Mouse (Mus musculus): Measurements from ENCODE around the gene Ung. TPM values are rescaled to one million over a fixed set of nuclear protein-coding genes. Genes with fewer than 3 reads are reported as not detected.
A peak's percentile ranks its signal among the peaks of the same experiment; 100 is the strongest.

Gene Ung
- polyA plus RNA-seq, 1 experiment from 2014 or later = 11.8 TPM

- Histone ChIP-seq H3K36me3 (replicated peaks; ENCODE audit: insufficient read depth, low read length) (no peaks in the 10 kb centered on the region), H3K9me3 (ENCODE audit: low read length) (no peaks in the 10 kb centered on the region), H3K4me2 (ENCODE audit: low read depth, low read length) (peak overlapping the region; percentile 92), H3K4me1 (ENCODE audit: insufficient read depth) (peaks cover 9% of the 10 kb centered on the region), H3K4me3 (ENCODE audit: low read depth, low read length) (peak overlapping the region; percentile 83), H3K27me3 (ENCODE audit: insufficient read depth, low read length) (no peaks in the 10 kb centered on the region), H3K9ac (replicated peaks) (peak overlapping the region; percentile 91), H3K27ac (ENCODE audit: low read depth) (peak overlapping the region; percentile 57)
- WGBS (ENCODE audit: insufficient replicate concordance) = 8% methylated on average over 37 of the region's 37 CpGs
- ATAC-seq = peak; percentile 94
- no peak for TF ChIP-seq CTCF (IDR thresholded peaks at IDR 0.05; ENCODE audit: low read depth)
- no peak for TF ChIP-seq EP300 (IDR thresholded peaks at IDR 0.05; ENCODE audit: low read depth)
- peak; percentile 88 for DNase-seq
These were observed 30.3 kb upstream of the Ung start for GRCm38 (mm10) chr5:114099709-114100389.

GRCm38 (mm10) chr5:114100390-114101099, 29.6 kb upstream of the Ung start:
- no peaks in the 10 kb centered on the region for H3K27me3 ChIP-seq (ENCODE audit: insufficient read depth, low read length)
- DNase-seq (no peak), ATAC-seq (peak; percentile 78)
- 3% methylated on average over 41 of the region's 64 CpGs for WGBS (ENCODE audit: insufficient replicate concordance)
- peak overlapping the region; percentile 57 for H3K27ac ChIP-seq (ENCODE audit: low read depth)
- peaks cover 9% of the 10 kb centered on the region for H3K4me1 ChIP-seq (ENCODE audit: insufficient read depth)
- no peak for TF ChIP-seq CTCF (IDR thresholded peaks at IDR 0.05; ENCODE audit: low read depth)
- no peak for TF ChIP-seq EP300 (IDR thresholded peaks at IDR 0.05; ENCODE audit: low read depth)
- H3K36me3 ChIP-seq (replicated peaks; ENCODE audit: insufficient read depth, low read length) = 0 out of 2 replicates have a peak, but pooled peaks cover 5% of the 10 kb centered on the region
- H3K4me2 ChIP-seq (ENCODE audit: low read depth, low read length) = peak overlapping the region; percentile 92
- H3K9me3 ChIP-seq (ENCODE audit: low read length) = no peaks in the 10 kb centered on the region
- peak overlapping the region; percentile 83 for H3K4me3 ChIP-seq (ENCODE audit: low read depth, low read length)
- H3K9ac ChIP-seq (replicated peaks) = peak overlapping the region; percentile 91

GRCm38 (mm10) chr5:114101873-114102272, 28.3 kb upstream of the Ung start:
- H3K27me3 ChIP-seq (ENCODE audit: insufficient read depth, low read length) = no peaks in the 10 kb centered on the region

GRCm38 (mm10) chr5:114102807-114103206, 27.4 kb upstream of the Ung start:
- TF ChIP-seq EP300 (IDR thresholded peaks at IDR 0.05; ENCODE audit: low read depth) = no peak
- no peak for TF ChIP-seq CTCF (IDR thresholded peaks at IDR 0.05; ENCODE audit: low read depth)
- peaks cover 9% of the 10 kb centered on the region for H3K4me1 ChIP-seq (ENCODE audit: insufficient read depth)
- DNase-seq (no peak), ATAC-seq (no peak)
- H3K4me2 ChIP-seq (ENCODE audit: low read depth, low read length) = no peak overlapping the region
- no peaks in the 10 kb centered on the region for H3K27me3 ChIP-seq (ENCODE audit: insufficient read depth, low read length)
- no peak overlapping the region for H3K4me3 ChIP-seq (ENCODE audit: low read depth, low read length)
- H3K27ac ChIP-seq (ENCODE audit: low read depth) = no peak overlapping the region
- H3K9me3 ChIP-seq (ENCODE audit: low read length) = no peaks in the 10 kb centered on the region
- WGBS (ENCODE audit: insufficient replicate concordance) = 36% methylated on average over 1 of the region's 1 CpGs
- H3K9ac ChIP-seq (replicated peaks) = no peak overlapping the region
- peaks cover 15% of the 10 kb centered on the region for H3K36me3 ChIP-seq (replicated peaks; ENCODE audit: insufficient read depth, low read length)

More at GRCm38 (mm10) chr5:114101873-114102272, 28.3 kb upstream of the Ung start:
- H3K27ac ChIP-seq (ENCODE audit: low read depth) = no peak overlapping the region
- no peak for DNase-seq
- peaks cover 14% of the 10 kb centered on the region; the same call in 1 of the 2 replicates for H3K36me3 ChIP-seq (replicated peaks; ENCODE audit: insufficient read depth, low read length)
- H3K4me3 ChIP-seq (ENCODE audit: low read depth, low read length) = no peak overlapping the region
- no peaks in the 10 kb centered on the region for H3K9me3 ChIP-seq (ENCODE audit: low read length)
- no peak overlapping the region for H3K4me2 ChIP-seq (ENCODE audit: low read depth, low read length)
- TF ChIP-seq CTCF (IDR thresholded peaks at IDR 0.05; ENCODE audit: low read depth) (no peak), EP300 (IDR thresholded peaks at IDR 0.05; ENCODE audit: low read depth) (no peak)
- peaks cover 9% of the 10 kb centered on the region for H3K4me1 ChIP-seq (ENCODE audit: insufficient read depth)
- WGBS (ENCODE audit: insufficient replicate concordance) = 81% methylated on average over 4 of the region's 4 CpGs
- ATAC-seq = no peak
- H3K9ac ChIP-seq (replicated peaks) = no peak overlapping the region

- Histone ChIP-seq H3K27me3 (ENCODE audit: insufficient read depth, low read length) (no peaks in the 10 kb centered on the region), H3K4me3 (ENCODE audit: low read depth, low read length) (no peak overlapping the region), H3K9me3 (ENCODE audit: low read length) (no peaks in the 10 kb centered on the region; the same call in 1 of the 2 replicates), H3K27ac (ENCODE audit: low read depth) (no peak overlapping the region), H3K9ac (replicated peaks) (no peak overlapping the region), H3K4me1 (ENCODE audit: insufficient read depth) (no peaks in the 10 kb centered on the region), H3K36me3 (replicated peaks; ENCODE audit: insufficient read depth, low read length) (peaks cover 40% of the 10 kb centered on the region), H3K4me2 (ENCODE audit: low read depth, low read length) (no peak overlapping the region)
- ATAC-seq (no peak), DNase-seq (no peak)
- WGBS (ENCODE audit: insufficient replicate concordance) = 84% methylated on average over 16 of the region's 16 CpGs
- TF ChIP-seq EP300 (IDR thresholded peaks at IDR 0.05; ENCODE audit: low read depth) (no peak), CTCF (IDR thresholded peaks at IDR 0.05; ENCODE audit: low read depth) (no peak)
These were observed 23.7 kb upstream of the Ung start for GRCm38 (mm10) chr5:114106391-114106935.

GRCm38 (mm10) chr5:114113334-114113733, 16.9 kb upstream of the Ung start:
- WGBS (ENCODE audit: insufficient replicate concordance) = 86% methylated on average over 6 of the region's 6 CpGs
- H3K27ac ChIP-seq (ENCODE audit: low read depth) = no peak overlapping the region
- no peak overlapping the region for H3K9ac ChIP-seq (replicated peaks)
- no peak overlapping the region for H3K4me2 ChIP-seq (ENCODE audit: low read depth, low read length)
- H3K27me3 ChIP-seq (ENCODE audit: insufficient read depth, low read length) = no peaks in the 10 kb centered on the region
- ATAC-seq = no peak
- H3K4me1 ChIP-seq (ENCODE audit: insufficient read depth) = no peaks in the 10 kb centered on the region
- H3K4me3 ChIP-seq (ENCODE audit: low read depth, low read length) = no peak overlapping the region
- TF ChIP-seq EP300 (IDR thresholded peaks at IDR 0.05; ENCODE audit: low read depth) = no peak
- peak; percentile 44 for TF ChIP-seq CTCF (IDR thresholded peaks at IDR 0.05; ENCODE audit: low read depth)
- no peaks in the 10 kb centered on the region; the same call in 1 of the 2 replicates for H3K9me3 ChIP-seq (ENCODE audit: low read length)
- H3K36me3 ChIP-seq (replicated peaks; ENCODE audit: insufficient read depth, low read length) = peaks cover 27% of the 10 kb centered on the region
- no peak for DNase-seq

All from liver, postnatal 0 days (tissue).